Mouse (Mus musculus) testis, adult 2 months (tissue): ENCODE data around the gene Ano8. TPM values are rescaled to one million over a fixed set of nuclear protein-coding genes. Genes with fewer than 3 reads are reported as not detected.
A peak's percentile ranks its signal among the peaks of the same experiment; 100 is the strongest.

Experiments
- H3K27ac ChIP-seq: fragments of 200-500 bp; 2 replicates; pipeline ENCODE4 v1.5.1; 2012; ENCODE audit warnings: low read depth, low read length; ENCODE audit not compliant: control insufficient read depth, insufficient read depth
- H3K27me3 ChIP-seq: fragments of 200-500 bp; 2 replicates; pipeline ENCODE4 v1.6.1; 2012; ENCODE audit warnings: mild to moderate bottlenecking, low read length, moderate library complexity; ENCODE audit not compliant: control insufficient read depth, insufficient read depth
- H3K36me3 ChIP-seq: fragments of 200-500 bp; 2 replicates; pipeline ENCODE4 v1.6.1; 2012; ENCODE audit warnings: mild to moderate bottlenecking, low read length; ENCODE audit not compliant: control insufficient read depth, insufficient read depth
- H3K4me1 ChIP-seq: fragments of 200-500 bp; 2 replicates; pipeline ENCODE4 v1.6.1; 2012; ENCODE audit warnings: low read length; ENCODE audit not compliant: control insufficient read depth, insufficient read depth
- H3K4me3 ChIP-seq: fragments of 200-500 bp; 2 replicates; pipeline ENCODE4 v1.5.1; 2012; ENCODE audit warnings: low read depth, mild to moderate bottlenecking, low read length, moderate library complexity, mixed read lengths; ENCODE audit not compliant: control insufficient read depth
- CTCF ChIP-seq: fragments of 200-500 bp; IDR thresholded peaks from 2 replicates; pipeline ENCODE4 v1.5.1; 2012; ENCODE audit warnings: low read depth, mild to moderate bottlenecking, inconsistent platforms, low read length, moderate library complexity; ENCODE audit not compliant: control insufficient read depth, insufficient read depth, insufficient replicate concordance
- POLR2A ChIP-seq: fragments of 200-500 bp; IDR thresholded peaks from 2 replicates; pipeline ENCODE4 v1.6.1; 2012; ENCODE audit warnings: low read depth, mild to moderate bottlenecking, inconsistent platforms, low read length, moderate library complexity; ENCODE audit not compliant: control insufficient read depth
- polyA plus RNA-seq: library from polyadenylated mRNA; depleted of rRNA; stranded (reverse); fragments of >200 nt; gene quantifications from 2 replicates; pipeline ENCODE4 v1.2.3, GENCODE M21; 2012

Ano8 gene
- polyA plus RNA-seq, 1 experiment = 0.99 TPM

DNA sequence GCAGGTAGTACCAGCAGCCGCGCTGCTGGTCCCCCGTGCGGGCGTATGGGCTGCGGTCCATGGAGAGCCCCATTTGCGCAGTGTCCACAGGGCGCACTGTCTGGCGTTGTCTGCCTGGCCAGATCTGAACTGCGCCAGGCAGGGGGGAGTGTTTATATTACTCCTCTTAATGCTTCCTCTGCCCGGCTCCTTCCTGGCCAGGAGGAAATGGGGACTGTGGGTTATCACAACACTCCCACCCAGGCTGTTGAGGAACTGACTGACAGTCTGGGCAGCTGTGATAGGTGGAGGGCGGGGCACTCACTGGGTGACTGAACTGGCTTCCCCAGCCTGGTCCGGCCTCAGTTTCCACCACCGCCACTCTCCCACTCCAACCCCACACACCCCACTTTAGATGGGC, 25.9 kb upstream of the Ano8 start, which contains the start of gene Plvap:
Plvap (minus strand) TSS at position 109 of the 400 bp plus-strand sequence.
- no peaks in the 10 kb centered on the region for H3K36me3 ChIP-seq
- H3K4me3 ChIP-seq = no peak within 1 kb of the TSS
- no peak for TF ChIP-seq CTCF
- TF ChIP-seq POLR2A = no peak
- no peaks in the 10 kb centered on the region for H3K27me3 ChIP-seq
- peaks cover 19% of the 10 kb centered on the region for H3K4me1 ChIP-seq
- H3K27ac ChIP-seq = no peak within 1 kb of the TSS

- Histone ChIP-seq H3K4me3 (no peak overlapping the region), H3K4me1 (peaks cover 21% of the 10 kb centered on the region), H3K27ac (no peak overlapping the region), H3K27me3 (no peaks in the 10 kb centered on the region), H3K36me3 (no peaks in the 10 kb centered on the region)
- no peak for TF ChIP-seq CTCF
- no peak for TF ChIP-seq POLR2A
Observed at GRCm38 (mm10) chr8:71509316-71509715, 23.6 kb upstream of the Ano8 start.

DNA sequence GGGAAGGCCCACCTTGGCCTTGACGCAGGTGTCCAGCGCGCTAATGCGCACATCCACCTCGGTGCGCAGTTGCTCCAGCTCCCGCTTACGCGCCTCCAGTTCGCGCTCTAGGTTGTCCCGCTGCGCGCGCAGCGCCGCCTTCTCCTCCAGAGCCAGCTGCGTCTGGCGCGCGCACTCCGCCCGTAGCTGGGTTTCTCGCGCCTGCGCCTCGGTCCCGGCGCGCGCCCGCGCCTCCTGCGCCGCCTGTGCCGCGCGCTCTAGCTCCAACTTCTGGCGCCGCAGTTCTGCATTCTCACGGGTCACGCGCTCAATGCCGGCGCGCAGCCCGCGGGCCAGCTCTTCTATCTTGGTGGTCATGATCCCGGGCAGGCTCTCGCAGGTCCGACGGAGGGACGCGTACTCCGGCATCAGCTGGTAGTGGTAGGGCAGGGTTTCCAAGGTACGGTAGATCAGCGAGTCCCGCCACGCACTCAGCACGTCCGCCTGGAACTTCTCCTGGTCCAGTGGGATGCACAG, 21.9 kb upstream of the Ano8 start:
- no peak overlapping the region for H3K27ac ChIP-seq
- TF ChIP-seq CTCF (no peak), POLR2A (no peak)
- H3K4me1 ChIP-seq = peaks cover 21% of the 10 kb centered on the region
- no peaks in the 10 kb centered on the region for H3K36me3 ChIP-seq
- no peaks in the 10 kb centered on the region for H3K27me3 ChIP-seq
- H3K4me3 ChIP-seq = peak overlapping the region; percentile 61

DNA sequence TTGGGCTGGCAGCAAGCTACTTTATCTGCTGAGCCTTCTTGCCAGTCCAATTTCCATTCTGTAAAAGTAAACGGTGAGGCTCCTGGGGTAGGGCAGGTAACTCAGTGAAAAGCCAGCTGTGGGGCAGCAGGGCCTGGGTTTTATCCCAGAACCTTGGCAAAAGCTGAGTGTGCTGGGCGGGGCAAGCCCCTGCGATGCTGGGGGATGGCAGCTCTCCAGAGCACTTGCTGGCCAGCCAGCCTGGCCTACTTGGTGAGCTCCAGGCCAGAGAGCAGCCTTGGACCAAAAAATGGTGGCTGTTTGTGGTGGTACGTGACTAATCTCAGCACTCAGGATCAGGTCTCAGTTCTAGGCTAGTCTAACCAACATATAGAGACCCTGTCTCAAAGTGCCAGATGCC, 20.2 kb upstream of the Ano8 start:
- peaks cover 14% of the 10 kb centered on the region for H3K4me1 ChIP-seq
- no peak overlapping the region for H3K27ac ChIP-seq
- no peak overlapping the region for H3K4me3 ChIP-seq
- H3K36me3 ChIP-seq = no peaks in the 10 kb centered on the region
- TF ChIP-seq POLR2A = no peak
- TF ChIP-seq CTCF = no peak
- H3K27me3 ChIP-seq = no peaks in the 10 kb centered on the region

DNA sequence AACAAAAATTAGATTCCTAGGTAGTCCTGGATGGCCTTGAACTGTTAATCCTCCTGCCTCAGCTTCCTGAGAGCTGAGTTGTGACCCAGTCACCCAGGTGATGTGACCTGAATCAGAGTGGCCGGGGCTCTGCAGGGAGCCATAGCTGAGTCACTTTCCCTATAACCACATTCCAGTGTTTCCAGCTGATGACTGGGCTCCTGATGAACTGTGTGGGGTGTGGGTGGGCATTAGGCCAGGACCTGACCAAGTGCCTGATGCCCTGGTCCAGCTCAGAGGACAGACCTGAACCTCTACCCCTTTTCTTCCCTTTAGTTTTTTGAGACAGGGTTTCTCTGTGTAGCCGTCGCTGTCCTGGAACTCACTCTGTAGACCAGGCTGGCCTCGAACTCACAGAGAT, 19.6 kb upstream of the Ano8 start:
- no peaks in the 10 kb centered on the region for H3K27me3 ChIP-seq
- no peaks in the 10 kb centered on the region for H3K36me3 ChIP-seq
- TF ChIP-seq POLR2A (no peak), CTCF (no peak)
- H3K27ac ChIP-seq = no peak overlapping the region
- H3K4me1 ChIP-seq = peaks cover 14% of the 10 kb centered on the region
- no peak overlapping the region for H3K4me3 ChIP-seq

GRCm38 (mm10) chr8:71504349-71504748, 18.6 kb upstream of the Ano8 start:
- Histone ChIP-seq H3K27me3 (no peaks in the 10 kb centered on the region), H3K4me3 (no peak overlapping the region), H3K36me3 (no peaks in the 10 kb centered on the region), H3K4me1 (peaks cover 14% of the 10 kb centered on the region), H3K27ac (no peak overlapping the region)
- TF ChIP-seq POLR2A (no peak), CTCF (no peak)

GRCm38 (mm10) chr8:71498816-71499690, 13.3 kb upstream of the Ano8 start:
- Histone ChIP-seq H3K27ac (no peak overlapping the region), H3K27me3 (no peaks in the 10 kb centered on the region), H3K36me3 (no peaks in the 10 kb centered on the region), H3K4me3 (no peak overlapping the region), H3K4me1 (peaks cover 8% of the 10 kb centered on the region)
- TF ChIP-seq POLR2A (no peak), CTCF (no peak)
